Mouse (Mus musculus) gastrocnemius, postnatal 10 days (tissue): ENCODE measurements around the gene Ctla4. TPM values are rescaled to one million over a fixed set of nuclear protein-coding genes. Genes with fewer than 3 reads are reported as not detected.
A peak's percentile ranks its signal among the peaks of the same experiment; 100 is the strongest.

Experiments
- DNase-seq: peaks from one replicate; pipeline ENCODE4 v3.0.0; 2021; ENCODE audit warnings: mixed read lengths
- total RNA-seq, 2 experiments: library from RNA; stranded (reverse); gene quantifications; 2 replicates each; pipeline ENCODE4 v1.2.3; 2021

The Ctla4 gene
- total RNA-seq, 2 experiments from 2014 or later, result not detected

GRCm38 (mm10) chr1:60865167-60865566, 21.6 kb upstream of the Ctla4 start:
- no peak for DNase-seq

DNA sequence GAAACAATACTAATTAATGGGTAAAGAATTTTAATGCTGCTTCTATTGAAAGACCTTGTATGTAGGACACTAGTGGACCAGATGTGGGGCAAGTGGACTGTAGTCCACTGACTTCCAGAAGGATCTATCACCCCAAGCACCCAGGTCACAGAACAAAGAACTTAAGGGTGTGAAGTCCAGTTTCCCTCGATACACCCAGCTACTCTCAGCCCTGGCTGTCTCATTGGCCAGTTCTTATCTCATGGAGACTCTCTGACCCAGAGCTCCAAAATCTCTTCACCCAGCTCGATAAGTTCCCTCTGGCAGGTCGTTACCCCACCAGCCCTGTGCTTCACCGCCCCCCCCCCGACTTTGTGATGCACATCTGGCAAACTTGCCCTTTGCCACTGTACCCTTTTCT, 20.8 kb upstream of the Ctla4 start:
- no peak for DNase-seq

DNA sequence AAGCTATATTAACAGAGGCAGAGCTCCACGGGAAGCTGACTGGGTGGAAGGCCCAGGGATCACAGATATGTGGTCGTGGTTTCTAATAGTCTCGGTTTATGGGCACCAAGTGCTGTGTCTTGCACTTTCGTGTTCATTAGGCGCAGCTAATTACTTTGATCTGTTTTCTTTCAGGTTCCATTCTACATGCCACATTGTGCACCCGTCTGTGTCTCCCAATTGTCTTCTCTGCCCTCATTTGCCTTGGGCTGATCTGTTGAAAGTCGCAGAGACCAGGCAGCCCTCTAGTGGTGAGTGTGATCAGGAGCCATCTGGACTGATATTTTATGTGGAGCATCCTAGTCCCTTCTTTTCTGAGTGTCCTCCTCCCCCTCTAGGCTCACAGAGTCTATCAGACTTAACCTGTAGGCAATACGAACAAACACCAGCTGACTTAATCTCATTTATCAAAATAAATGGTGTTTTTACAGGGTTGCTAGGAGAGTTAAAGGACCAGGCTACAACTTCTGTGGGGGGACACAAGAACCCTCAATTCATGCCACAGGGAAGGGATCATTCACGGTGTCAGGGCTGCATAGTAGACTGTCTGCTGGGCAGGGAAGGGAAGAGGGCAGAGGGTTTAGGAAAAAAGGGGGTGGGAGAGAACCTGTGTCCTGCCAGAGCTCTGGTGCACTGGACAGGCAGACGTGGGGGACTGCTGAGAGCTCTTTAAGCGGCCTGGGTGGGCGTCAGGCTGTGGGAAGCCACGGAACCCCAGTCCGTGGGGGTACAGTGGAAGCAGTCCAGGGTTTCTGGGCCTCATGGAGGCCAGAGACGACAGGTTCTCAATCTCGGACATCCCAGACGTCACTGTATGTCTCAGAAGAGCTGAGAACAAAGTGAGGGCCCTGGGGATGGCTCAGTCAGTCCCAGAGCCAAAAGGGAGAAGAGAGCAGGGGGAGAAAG, 18.2 kb upstream of the Ctla4 start:
- DNase-seq, result peak; percentile 42

DNA sequence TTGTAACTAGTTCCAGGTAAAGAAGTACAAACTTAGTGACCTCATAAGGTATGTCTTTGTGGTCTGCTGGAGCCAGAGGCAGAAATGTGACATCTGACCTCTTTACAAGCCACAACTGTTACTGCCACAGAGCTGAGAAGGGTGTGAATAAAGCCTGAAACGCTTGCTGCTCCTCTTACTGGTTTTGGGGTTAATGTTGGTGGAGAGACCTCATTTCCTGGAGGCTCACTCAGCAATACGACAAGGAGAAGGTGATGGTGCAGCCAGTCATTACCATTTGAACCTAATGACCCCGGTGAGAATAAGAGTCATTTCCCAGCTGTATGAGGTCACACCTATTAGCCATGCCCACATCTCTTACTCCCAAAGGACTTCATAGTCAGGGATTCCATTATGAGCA, 11.5 kb upstream of the Ctla4 start:
- no peak for DNase-seq

DNA sequence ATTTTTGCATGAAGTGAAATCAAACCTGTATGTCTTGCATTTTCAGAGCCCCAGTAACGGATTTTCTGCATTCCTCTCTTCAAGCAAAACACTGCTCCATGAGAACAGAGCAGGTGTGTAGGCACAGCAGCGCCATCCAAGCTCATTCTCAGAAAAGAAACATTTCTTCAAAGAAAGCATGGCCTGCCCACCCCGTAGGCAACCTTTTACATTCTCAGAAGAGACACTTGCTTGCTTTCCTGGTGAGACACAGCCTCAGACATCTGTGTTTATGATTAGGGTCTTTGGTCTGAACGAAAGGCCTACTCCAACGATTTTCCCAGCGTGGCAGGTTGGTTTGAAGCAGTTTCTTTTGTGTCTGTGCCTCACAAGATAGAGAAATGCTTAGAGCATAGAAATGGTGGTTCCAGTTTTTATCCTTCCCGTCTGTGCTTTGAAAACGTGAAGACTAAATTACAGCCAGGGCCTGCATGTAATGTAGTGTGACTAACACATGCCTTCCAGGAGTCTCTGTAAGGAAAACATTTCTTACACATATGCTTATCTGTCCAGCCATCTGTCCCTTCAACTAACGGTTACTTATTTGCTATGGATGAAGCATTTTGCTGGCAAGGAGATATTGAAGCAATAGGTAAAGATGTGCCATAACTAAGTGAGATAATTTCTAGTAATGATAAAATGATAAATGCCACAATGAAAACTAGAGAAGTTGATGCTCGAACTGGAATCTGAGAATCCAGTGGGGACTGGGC, 6.5 kb upstream of the Ctla4 start:
- no peak for DNase-seq

DNA sequence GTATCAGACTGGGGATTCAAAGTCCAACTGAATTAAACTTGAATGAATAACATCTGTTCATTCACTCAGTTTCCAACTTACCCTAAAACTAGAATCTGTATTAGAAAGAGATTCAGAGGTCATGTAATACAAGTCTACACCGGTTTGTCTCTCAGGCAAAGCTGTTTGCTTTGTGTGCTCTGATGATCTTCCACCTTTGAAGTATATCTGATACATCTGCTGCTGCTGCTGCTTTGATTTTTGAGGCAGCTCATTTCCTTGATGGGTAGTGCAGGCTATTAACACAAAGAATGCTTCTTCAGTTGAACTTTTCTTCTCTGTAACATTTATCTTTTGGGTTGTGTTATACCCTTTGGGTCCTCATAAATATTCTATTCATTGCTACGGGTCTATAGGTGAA, 4.0 kb upstream of the Ctla4 start:
- no peak for DNase-seq

GRCm38 (mm10) chr1:60883279-60883678, 3.5 kb upstream of the Ctla4 start:
- no peak for DNase-seq

GRCm38 (mm10) chr1:60884611-60885010, 2.2 kb upstream of the Ctla4 start:
- DNase-seq, result no peak

DNA sequence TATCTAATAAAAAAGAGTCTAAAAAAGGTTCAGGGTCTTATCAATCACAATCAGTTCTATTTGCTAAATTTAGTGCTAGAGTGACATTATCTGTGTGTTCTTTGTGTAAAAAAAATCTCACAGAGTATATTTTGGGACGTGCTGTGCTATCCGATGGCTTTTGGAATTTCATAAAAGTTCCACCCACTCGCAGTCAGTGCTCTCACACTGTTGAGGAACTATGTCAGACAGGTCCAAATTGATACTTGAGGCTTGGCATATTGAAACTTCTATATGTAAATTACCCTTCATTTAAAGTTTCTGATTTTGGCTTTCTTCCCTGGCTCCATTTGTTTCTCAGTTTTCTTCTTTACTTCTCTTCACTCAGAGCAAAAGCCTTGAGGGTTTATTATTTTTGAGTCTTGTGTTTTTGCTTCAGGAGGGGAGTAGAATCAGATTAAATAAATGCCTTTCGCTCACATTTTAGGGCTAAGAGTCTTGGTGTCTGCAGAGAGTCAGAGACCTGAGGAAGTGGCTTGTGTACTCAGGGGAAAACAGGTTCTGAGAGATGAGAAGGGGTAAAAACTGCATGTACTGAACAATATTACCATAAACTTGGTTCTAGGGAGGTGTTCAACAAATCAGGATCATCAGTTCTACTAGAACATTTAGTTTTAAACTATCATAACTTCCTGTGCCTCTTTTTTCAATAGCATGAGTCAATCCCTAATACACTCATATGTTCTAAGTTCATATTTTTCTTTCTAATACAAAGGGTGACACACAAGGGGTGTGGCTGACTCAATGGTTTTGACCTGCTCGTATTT, 11.5 kb downstream of the Ctla4 start:
- DNase-seq, result no peak

- no peak for DNase-seq
These were observed 12.1 kb downstream of the Ctla4 start for GRCm38 (mm10) chr1:60898933-60899210.

GRCm38 (mm10) chr1:60899244-60899643, 12.4 kb downstream of the Ctla4 start:
- DNase-seq, result no peak

- DNase-seq, result no peak
These were observed 15.7 kb downstream of the Ctla4 start for GRCm38 (mm10) chr1:60902547-60902946.

- no peak for DNase-seq
These were observed 16.3 kb downstream of the Ctla4 start for GRCm38 (mm10) chr1:60903126-60903525.

DNA sequence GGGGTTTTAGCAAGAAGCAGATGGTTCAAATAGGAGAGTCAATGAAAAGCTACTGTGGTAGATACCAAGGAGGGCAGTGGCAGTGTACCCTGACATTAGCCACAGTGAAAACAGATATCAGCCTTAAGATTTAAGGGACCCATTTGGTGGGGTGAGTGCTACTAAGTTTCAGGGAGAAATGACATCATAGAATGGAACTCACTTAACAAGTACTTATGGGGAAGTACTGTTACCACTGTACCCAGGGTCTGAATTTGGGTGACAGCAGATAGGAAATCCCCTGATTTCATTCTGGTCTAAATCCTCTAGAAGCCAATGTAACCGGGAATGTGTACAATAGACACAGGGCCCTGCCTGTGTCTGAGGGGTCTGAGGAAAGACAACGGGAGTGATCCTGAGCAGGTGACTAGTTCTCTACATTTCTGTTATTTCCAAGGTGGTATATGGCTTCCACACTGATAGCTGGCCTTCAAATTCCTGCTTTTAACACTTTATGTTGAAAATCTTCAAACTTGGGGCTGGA, 17.7 kb downstream of the Ctla4 start:
- no peak for DNase-seq

- DNase-seq, result no peak
These were observed 20.7 kb downstream of the Ctla4 start for GRCm38 (mm10) chr1:60907466-60907865.

- DNase-seq, result no peak
These were observed 22.0 kb downstream of the Ctla4 start for GRCm38 (mm10) chr1:60908751-60909161.

DNA sequence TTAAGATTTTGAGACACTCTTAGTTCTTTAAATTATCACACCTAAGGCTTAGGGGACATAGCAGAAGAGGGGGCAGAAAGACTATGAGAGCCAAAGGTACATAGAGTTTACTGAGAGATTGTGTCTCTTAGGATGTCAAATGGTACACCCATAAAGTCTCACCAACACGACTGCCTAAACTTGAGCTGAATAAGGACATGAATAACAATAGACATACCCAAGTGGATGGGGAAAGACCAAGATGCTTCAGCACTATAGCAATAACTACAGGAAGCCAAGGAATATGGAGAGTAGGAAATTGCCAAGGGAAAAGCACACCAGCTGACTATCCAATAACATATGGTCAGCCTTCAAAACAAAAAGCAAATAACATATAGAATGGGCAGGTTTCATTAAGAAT, 22.9 kb downstream of the Ctla4 start:
- no peak for DNase-seq

- DNase-seq, result no peak
These were observed 24.0 kb downstream of the Ctla4 start for GRCm38 (mm10) chr1:60910796-60911195.

DNA sequence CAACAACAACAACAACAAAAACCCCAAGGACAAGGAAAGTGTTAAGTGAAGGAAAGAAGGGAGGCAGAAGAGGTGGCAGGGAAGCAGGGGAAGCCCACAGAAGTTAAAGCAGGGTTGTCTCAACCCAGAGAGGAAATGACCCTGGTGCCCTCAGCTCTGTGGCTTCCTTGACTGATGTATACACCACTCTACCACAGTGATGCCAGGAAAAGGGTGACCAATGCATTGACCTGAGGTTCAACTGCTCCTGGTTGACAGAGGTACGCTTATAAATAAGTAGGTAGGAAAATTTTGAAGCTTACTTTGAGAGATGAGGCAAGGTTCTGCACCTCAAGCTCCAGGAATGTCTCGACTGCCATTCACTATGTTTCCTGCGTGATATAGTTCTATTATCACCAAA, 24.8 kb downstream of the Ctla4 start:
- DNase-seq, result no peak

DNA sequence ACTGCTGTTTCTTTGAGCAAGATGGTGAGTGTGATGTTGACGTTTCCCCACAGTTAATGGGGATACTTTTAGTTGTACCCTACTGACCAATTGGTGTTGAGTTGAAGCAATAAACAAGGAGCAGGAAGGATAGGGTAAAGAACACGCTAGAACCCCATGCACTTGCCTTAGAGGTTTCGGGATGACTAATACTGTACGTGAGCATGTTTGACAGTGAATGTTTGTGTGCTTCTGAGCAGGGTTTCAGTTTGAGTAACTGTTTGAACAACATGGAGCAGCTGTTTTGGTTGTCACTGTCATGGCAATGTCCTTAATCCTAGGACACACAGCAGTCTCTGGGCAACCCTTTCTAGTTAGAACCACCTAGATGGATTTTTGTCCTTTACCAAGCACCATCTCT, 26.5 kb downstream of the Ctla4 start:
- no peak for DNase-seq

- DNase-seq, result peak; percentile 23
These were observed 29.5 kb downstream of the Ctla4 start for GRCm38 (mm10) chr1:60916281-60916781.
